Mouse (Mus musculus) ES-E14 (cell line): Measurements from ENCODE around the gene Efna5.

Source experiments
- CHD2 ChIP-seq: IDR thresholded peaks from 2 replicates; pipeline ENCODE4 v1.6.1; 2014; ENCODE audit warnings: mild to moderate bottlenecking, low read depth, low read length, inconsistent platforms
- MAFK ChIP-seq: IDR thresholded peaks from 2 replicates; pipeline ENCODE4 v1.6.1; 2014; ENCODE audit warnings: mild to moderate bottlenecking, low read depth, low read length, inconsistent platforms; ENCODE audit not compliant: insufficient read depth
- ZC3H11A ChIP-seq: IDR thresholded peaks from 2 replicates; pipeline ENCODE4 v1.6.1; 2012; ENCODE audit warnings: low read depth, mild to moderate bottlenecking, inconsistent platforms, low read length, borderline replicate concordance
- ZNF384 ChIP-seq: IDR thresholded peaks from 2 replicates; pipeline ENCODE4 v1.6.1; 2012; ENCODE audit warnings: low read depth, low read length, inconsistent platforms

GRCm38 (mm10) chr17:62883476-62884128 lies 2.5 kb upstream of the Efna5 start:
- TF ChIP-seq CHD2 (no peak), ZNF384 (0 out of 2 replicates have a peak, but pooled peaks have one; percentile 2), MAFK (no peak), ZC3H11A (no peak)
